Mouse (Mus musculus) heart, embryonic 15.5 days (tissue): ENCODE measurements around the gene Exo5. TPM values are rescaled to one million over a fixed set of nuclear protein-coding genes. Genes with fewer than 3 reads are reported as not detected.

Experiments used
- ATAC-seq: fragments of 200-750 bp; cut with Nextera tagmentation; replicated peaks from 2 replicates; pipeline ENCODE4 v1.8.0; 2017; ENCODE audit warnings: low read depth, moderate TSS enrichment; ENCODE audit not compliant: insufficient number of reproducible peaks, insufficient read depth, low FRiP score
- H3K27ac ChIP-seq: fragments of 300-500 bp; sonication (generic); 2 replicates; pipeline ENCODE4 v1.5.1; 2015; ENCODE audit warnings: mild to moderate bottlenecking, inconsistent platforms
- H3K27me3 ChIP-seq: fragments of 300-500 bp; sonication (generic); 2 replicates; pipeline ENCODE4 v1.6.1; 2015; ENCODE audit warnings: inconsistent platforms
- H3K36me3 ChIP-seq: fragments of 300-500 bp; sonication (generic); 2 replicates; pipeline ENCODE4 v1.6.1; 2015; ENCODE audit warnings: mild to moderate bottlenecking, inconsistent platforms
- H3K4me1 ChIP-seq: fragments of 300-500 bp; sonication (generic); replicated peaks from 2 replicates; pipeline ENCODE4 v1.6.1; 2015; ENCODE audit warnings: inconsistent platforms
- H3K4me2 ChIP-seq: fragments of 300-500 bp; sonication (generic); 2 replicates; pipeline ENCODE4 v1.6.1; 2015; ENCODE audit warnings: inconsistent platforms, mild to moderate bottlenecking, moderate library complexity
- H3K4me3 ChIP-seq: fragments of 300-500 bp; sonication (generic); 2 replicates; pipeline ENCODE4 v1.5.1; 2015; ENCODE audit warnings: mild to moderate bottlenecking, inconsistent platforms
- H3K9ac ChIP-seq: fragments of 300-500 bp; sonication (generic); 2 replicates; pipeline ENCODE4 v1.6.1; 2015; ENCODE audit warnings: mild to moderate bottlenecking, inconsistent platforms
- H3K9me3 ChIP-seq: fragments of 300-500 bp; sonication (generic); replicated peaks from 2 replicates; pipeline ENCODE4 v1.6.1; 2016; ENCODE audit warnings: inconsistent platforms
- WGBS: fragments of 180-500 bp; shearing (Covaris S2); methylation state at CpG from one replicate; pipeline ENCODE4 v1.1.7; 2015; ENCODE audit warnings: mixed read lengths; 5-methylcytosine and 5-hydroxymethylcytosine counted together
- microRNA-seq: library from miRNA; unstranded; fragments of <30 nt; microRNA quantifications from one replicate; pipeline ENCODE4, GENCODE M21; 2016
- polyA plus RNA-seq: library from polyadenylated mRNA; unstranded; fragments of >200 nt; fragmentation: Nextera tagmentation; extraction: Ambion mirVana; gene quantifications from 2 replicates; pipeline ENCODE4 v1.2.1, GENCODE M21; 2015

Gene Exo5
- polyA plus RNA-seq, 1 experiment from 2014 or later, result 9.4 TPM

DNA sequence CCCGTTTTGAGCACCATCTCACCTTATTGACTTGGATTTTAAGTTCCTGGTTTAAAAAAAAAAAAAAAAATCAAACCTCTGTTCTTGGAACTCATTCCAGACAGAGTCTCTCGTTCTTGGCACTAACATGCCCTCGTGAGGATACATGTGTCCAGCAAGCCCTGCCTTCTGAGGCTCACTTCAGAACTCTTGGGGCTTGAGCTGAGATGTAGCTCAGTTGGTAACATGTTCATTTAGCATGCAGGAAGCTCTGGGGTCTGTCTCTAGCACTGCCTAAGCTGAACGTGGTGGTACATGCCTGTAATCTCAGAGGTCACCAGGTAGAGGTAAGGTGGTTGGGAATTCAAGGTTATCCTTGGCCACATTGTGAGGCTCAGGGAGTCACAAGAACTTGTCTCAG lies 38.7 kb downstream of the Exo5 start:
- ATAC-seq, result no peak
- peak overlapping the region; percentile 27; the same call in 1 of the 2 replicates for H3K27ac ChIP-seq

DNA sequence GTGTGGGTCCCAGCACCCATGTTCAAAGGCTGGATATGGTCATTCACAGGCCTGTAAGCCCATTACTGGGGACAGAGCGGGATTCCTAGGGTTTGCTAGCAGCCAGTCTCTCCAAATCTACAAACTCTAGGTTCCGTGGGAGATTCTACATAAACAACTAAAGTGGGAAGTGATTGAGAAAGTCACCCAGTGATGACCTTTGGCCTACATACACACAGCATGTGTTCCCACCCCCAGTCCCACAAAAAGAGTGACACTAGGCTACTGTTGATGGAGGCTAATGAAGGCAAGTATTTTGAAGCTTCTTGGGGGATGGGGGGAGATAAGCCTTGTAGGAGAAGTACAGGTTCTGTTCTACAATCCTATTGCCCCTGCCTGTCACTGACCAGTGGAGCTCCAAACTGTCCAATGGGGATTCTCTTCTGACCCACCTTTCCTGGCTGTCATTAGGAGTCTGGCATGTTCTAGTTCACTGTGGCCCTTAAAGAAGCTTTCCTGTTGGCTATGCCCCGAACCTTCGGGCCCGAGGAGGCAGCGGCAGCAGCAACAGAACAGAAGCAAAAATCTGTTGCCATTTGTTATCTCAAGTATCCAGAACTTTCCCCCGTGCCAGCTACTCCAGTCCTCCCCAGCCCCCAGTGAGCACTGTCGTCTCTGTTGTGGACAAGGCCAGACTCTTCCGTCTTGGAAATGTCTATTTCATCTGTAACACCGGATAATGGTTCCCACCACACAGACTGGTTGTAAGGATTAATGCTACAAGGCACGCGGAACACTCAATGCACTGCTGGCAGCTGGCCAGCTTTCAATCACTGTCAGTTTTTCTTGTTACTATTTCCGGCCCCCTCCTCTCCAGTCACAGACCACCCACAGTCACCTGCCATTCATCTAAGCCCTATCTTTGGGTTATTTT lies 39.4 kb downstream of the Exo5 start:
- ATAC-seq, result no peak
- 25% methylated on average over 13 of the region's 13 CpGs for WGBS

More for the DNA sequence above, 38.7 kb downstream of the Exo5 start:
- Histone ChIP-seq H3K4me1 (peaks cover 13% of the 10 kb centered on the region), H3K9me3 (no peaks in the 10 kb centered on the region), H3K4me2 (peak overlapping the region; percentile 38), H3K9ac (no peak overlapping the region), H3K36me3 (no peaks in the 10 kb centered on the region), H3K27me3 (peaks cover 15% of the 10 kb centered on the region), H3K4me3 (no peak overlapping the region)
- 7% methylated on average over 4 of the region's 4 CpGs for WGBS

DNA sequence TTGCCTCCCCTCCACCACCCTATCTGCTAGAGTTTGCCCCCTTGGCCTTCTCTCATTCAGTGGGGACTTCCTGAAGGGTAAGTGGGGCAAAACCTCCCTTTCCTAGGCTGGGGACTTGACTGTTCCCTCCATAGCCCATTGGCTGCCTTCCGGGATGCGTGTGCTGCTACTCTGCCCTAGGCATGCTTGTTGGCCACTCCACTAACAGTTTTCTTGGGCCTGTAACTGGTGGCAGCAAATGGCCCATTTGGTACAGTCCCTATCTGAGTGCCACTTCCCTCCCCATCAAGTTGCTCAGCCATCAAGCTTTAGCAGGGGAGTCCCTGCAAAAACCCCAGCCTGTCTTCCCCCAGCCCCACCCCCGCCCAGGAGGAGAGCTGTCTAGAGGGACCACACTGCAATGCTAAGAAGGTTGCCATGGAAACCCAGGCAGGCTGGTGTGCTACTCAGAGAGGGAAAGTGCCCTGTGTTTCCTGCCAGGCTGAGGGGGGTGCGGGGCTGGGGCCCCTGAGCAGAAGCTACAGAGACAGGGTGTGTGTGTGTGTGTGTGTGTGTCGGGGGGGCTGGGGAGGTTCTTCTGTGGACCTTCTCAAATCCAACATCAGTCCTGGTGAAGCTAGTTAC lies 42.7 kb downstream of the Exo5 start:
- H3K4me3 ChIP-seq, result no peak overlapping the region
- H3K4me1 ChIP-seq, result peaks cover 13% of the 10 kb centered on the region
- H3K27ac ChIP-seq, result no peak overlapping the region
- no peak overlapping the region for H3K4me2 ChIP-seq
- no peaks in the 10 kb centered on the region for H3K9me3 ChIP-seq
- peaks cover 11% of the 10 kb centered on the region for H3K27me3 ChIP-seq
- WGBS, result 48% methylated on average over 5 of the region's 5 CpGs
- H3K9ac ChIP-seq, result no peak overlapping the region
- H3K36me3 ChIP-seq, result no peaks in the 10 kb centered on the region
- no peak for ATAC-seq

More for the DNA sequence above, 39.4 kb downstream of the Exo5 start:
- no peaks in the 10 kb centered on the region for H3K36me3 ChIP-seq
- no peak overlapping the region for H3K9ac ChIP-seq
- peak overlapping the region; percentile 38 for H3K4me2 ChIP-seq
- H3K27me3 ChIP-seq, result peaks cover 15% of the 10 kb centered on the region
- H3K4me1 ChIP-seq, result peaks cover 13% of the 10 kb centered on the region
- H3K9me3 ChIP-seq, result no peaks in the 10 kb centered on the region
- H3K4me3 ChIP-seq, result no peak overlapping the region
- H3K27ac ChIP-seq, result peak overlapping the region; percentile 27; the same call in 1 of the 2 replicates

DNA sequence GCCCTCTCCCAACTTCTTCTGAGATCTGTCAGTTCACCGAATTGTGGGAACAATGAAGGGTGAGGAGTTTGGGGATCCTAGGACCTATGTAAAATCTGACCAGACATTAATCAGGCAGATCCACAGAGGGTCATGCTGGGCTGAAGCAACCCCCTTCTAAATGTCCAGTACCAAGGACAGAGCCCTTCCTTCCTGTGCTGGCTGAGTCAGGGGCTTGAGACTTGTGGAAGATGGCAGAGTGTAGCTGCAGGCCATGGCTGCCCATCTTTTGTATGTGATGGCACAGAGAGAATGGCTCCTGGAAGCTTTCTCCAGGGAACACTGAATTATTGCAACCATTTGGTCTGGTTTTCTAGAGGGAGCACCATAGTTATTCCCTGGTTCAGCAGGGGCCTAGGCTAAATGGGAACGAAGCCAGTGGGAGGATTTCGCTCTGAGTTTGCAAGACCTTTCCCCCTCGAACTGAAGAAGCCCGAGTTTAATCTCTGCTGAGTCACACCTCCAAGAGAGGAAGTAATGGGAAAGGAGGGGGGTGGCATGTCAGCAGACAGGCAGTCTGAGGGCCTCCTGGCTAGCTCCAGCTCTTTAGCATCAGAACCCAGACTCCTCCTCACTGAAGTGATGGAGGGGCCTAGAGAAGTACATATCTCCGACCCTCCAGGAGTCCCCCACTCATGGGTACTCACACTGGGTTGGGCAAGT lies 43.9 kb downstream of the Exo5 start:
- Histone ChIP-seq H3K27me3 (0 out of 2 replicates have a peak, but pooled peaks cover 8% of the 10 kb centered on the region), H3K9me3 (no peaks in the 10 kb centered on the region), H3K4me3 (no peak overlapping the region), H3K4me1 (peaks cover 6% of the 10 kb centered on the region), H3K4me2 (no peak overlapping the region), H3K27ac (no peak overlapping the region), H3K36me3 (no peaks in the 10 kb centered on the region), H3K9ac (no peak overlapping the region)
- WGBS, result 45% methylated on average over 6 of the region's 6 CpGs
- ATAC-seq, result no peak

DNA sequence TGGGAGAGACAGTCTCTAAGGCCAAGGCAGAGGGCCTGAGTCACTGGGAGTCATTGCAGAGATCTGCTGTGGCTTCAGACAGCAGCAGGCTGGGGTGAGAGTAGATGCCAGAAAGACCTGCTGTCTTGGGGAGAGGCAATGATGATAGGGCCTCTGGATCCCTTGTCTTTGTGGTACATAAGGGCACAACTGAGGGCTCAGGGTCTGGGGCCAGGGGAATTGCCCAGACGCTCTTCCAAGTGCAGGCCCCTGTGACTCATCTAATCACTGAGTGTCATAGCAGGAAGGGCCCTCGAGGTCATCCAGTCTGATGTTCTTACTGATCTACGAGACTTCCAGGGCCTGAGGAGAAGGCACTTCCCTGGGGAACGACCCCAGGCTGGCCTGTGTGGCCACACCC lies 45.4 kb downstream of the Exo5 start:
- Histone ChIP-seq H3K4me2 (no peak overlapping the region), H3K4me3 (no peak overlapping the region), H3K4me1 (no peaks in the 10 kb centered on the region), H3K27me3 (0 out of 2 replicates have a peak, but pooled peaks cover 8% of the 10 kb centered on the region), H3K27ac (no peak overlapping the region), H3K36me3 (no peaks in the 10 kb centered on the region), H3K9ac (no peak overlapping the region), H3K9me3 (no peaks in the 10 kb centered on the region)
- 41% methylated on average over 4 of the region's 4 CpGs for WGBS
- no peak for ATAC-seq

DNA sequence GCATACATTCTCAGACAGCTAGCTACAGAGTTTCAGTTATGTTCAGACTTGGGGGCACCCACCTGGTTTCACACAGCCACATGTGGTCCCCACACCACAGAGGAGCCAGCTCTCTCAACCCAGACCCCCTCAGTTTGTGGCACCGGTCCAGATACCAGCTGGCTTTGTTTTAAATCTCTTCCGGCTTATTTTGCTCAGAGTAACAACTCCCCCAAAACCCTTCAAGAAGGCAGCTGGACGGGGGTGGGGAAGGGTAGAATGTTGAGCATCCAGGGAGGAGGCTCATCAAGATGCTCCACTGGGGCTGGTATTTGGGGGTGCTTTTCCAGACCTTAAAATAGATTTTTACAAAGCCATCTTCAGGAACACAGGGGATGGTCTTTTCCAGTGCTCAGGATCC lies 46.1 kb downstream of the Exo5 start:
- ATAC-seq, result no peak
- 69% methylated on average over 3 of the region's 3 CpGs for WGBS
- no peaks in the 10 kb centered on the region for H3K9me3 ChIP-seq
- H3K9ac ChIP-seq, result no peak overlapping the region
- H3K4me3 ChIP-seq, result no peak overlapping the region
- no peaks in the 10 kb centered on the region for H3K4me1 ChIP-seq
- no peaks in the 10 kb centered on the region for H3K36me3 ChIP-seq
- no peak overlapping the region for H3K4me2 ChIP-seq
- H3K27ac ChIP-seq, result no peak overlapping the region
- 0 out of 2 replicates have a peak, but pooled peaks cover 8% of the 10 kb centered on the region for H3K27me3 ChIP-seq

DNA sequence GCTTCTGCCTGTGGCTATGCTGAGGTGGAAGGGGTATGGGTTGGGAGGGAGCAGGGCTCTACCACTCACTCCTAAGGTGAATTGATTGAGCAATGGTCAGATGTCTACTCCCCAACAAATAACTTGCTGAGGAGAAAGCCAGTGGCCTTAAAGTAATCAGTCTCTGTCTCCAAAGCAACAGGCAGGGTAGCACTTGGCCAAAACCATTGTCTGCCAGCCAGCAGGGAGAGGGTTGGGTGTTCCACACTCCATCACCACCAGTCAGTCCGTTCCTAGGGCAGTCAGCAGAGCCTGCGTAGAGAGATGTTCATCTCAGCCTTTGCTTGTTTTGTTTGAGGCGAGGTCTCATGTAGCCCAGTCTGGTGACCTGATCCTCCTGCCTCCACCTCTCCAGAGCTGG lies 48.9 kb downstream of the Exo5 start:
- Histone ChIP-seq H3K4me1 (no peaks in the 10 kb centered on the region), H3K27ac (no peak overlapping the region), H3K4me2 (no peak overlapping the region), H3K4me3 (no peak overlapping the region), H3K9ac (no peak overlapping the region), H3K36me3 (no peaks in the 10 kb centered on the region), H3K9me3 (no peaks in the 10 kb centered on the region), H3K27me3 (0 out of 2 replicates have a peak, but pooled peaks cover 2% of the 10 kb centered on the region)
- ATAC-seq, result no peak
- WGBS, result 56% methylated on average over 3 of the region's 3 CpGs

Small RNA genes lying within 50 kb of the gene (microRNA-seq; reads per million reads assigned to microRNA genes)
- not detected for gene Mir7015

Other genes starting within 250 kb of the Exo5 start
- gene Kcnq4, start 176.4 kb downstream of the Exo5 start, polyA plus RNA-seq, result 0.64 and 0.99 TPM in 2 replicates
- 87.5 and 97.3 TPM in 2 replicates for gene Nfyc, start 93.4 kb downstream of the Exo5 start, polyA plus RNA-seq
- 0.25 and 0.62 TPM in 2 replicates for gene Rims3, start 70.2 kb downstream of the Exo5 start, polyA plus RNA-seq
- 10.7 and 11.2 TPM in 2 replicates for gene Zfp69, start 26.7 kb upstream of the Exo5 start, polyA plus RNA-seq
- 10.0 and 12.8 TPM in 2 replicates for gene Smap2, start 92.2 kb upstream of the Exo5 start, polyA plus RNA-seq
- 9.7 and 20.3 TPM in 2 replicates for gene Col9a2, start 114.4 kb upstream of the Exo5 start, polyA plus RNA-seq
- gene Zmpste24, start 173.2 kb upstream of the Exo5 start, polyA plus RNA-seq, result 22.2 and 25.5 TPM in 2 replicates
- not detected in 2 replicates for gene Tmco2, start 184.2 kb upstream of the Exo5 start, polyA plus RNA-seq